Mouse (Mus musculus) splenic B cell, adult 2 months (primary cell): ENCODE data around the gene Itga9.
A peak's percentile ranks its signal among the peaks of the same experiment; 100 is the strongest.

Source experiments
- DNase-seq: peaks from one replicate; pipeline ENCODE4 v3.0.0-alpha.2; 2011; ENCODE audit warnings: low read depth, low spot score
- H3K27me3 ChIP-seq: 2 replicates; pipeline ENCODE4 v1.6.1; 2012; ENCODE audit warnings: mild to moderate bottlenecking, low read length, moderate library complexity, mixed read lengths; ENCODE audit not compliant: control insufficient read depth, poor library complexity, insufficient read depth, severe bottlenecking
- H3K36me3 ChIP-seq: 2 replicates; pipeline ENCODE4 v1.6.1; 2012; ENCODE audit warnings: mild to moderate bottlenecking, low read length, moderate library complexity, mixed read lengths; ENCODE audit not compliant: control insufficient read depth, poor library complexity, insufficient read depth, severe bottlenecking

Gene Itga9

GRCm38 (mm10) chr9:118678020-118678750, 71.7 kb downstream of the Itga9 start:
- Histone ChIP-seq H3K36me3 (no peaks in the 10 kb centered on the region), H3K27me3 (no peaks in the 10 kb centered on the region)
- DNase-seq: peak; percentile 33

GRCm38 (mm10) chr9:118678759-118679158, 72.3 kb downstream of the Itga9 start:
- Histone ChIP-seq H3K36me3 (no peaks in the 10 kb centered on the region), H3K27me3 (no peaks in the 10 kb centered on the region)
- peak; percentile 47 for DNase-seq

- H3K27me3 ChIP-seq: no peaks in the 10 kb centered on the region
- no peaks in the 10 kb centered on the region for H3K36me3 ChIP-seq
- DNase-seq: no peak
Measured at GRCm38 (mm10) chr9:118681506-118681905, 75.0 kb downstream of the Itga9 start.

DNA sequence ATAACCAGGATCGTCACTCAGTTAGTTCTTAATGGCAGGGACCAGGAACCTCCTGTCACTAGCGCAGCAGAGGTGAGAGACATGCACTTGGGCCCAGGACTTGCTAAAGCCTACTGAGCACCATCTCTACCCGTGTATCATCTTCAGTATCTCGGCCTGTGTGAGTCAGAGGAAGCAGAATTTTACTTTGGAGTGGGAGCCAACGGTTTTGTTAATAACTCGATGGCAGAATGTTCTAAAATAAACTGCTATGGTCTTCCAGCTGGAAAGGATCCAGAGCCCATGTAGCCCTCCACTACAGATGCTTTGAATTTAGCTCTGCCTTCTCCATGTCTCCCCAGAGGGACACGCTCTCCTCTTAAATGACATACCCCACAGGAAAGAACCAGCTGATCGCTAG, 75.7 kb downstream of the Itga9 start:
- no peaks in the 10 kb centered on the region for H3K27me3 ChIP-seq
- no peak for DNase-seq
- no peaks in the 10 kb centered on the region for H3K36me3 ChIP-seq

GRCm38 (mm10) chr9:118683507-118683906, 77.0 kb downstream of the Itga9 start:
- Histone ChIP-seq H3K27me3 (no peaks in the 10 kb centered on the region), H3K36me3 (no peaks in the 10 kb centered on the region)
- DNase-seq: no peak

DNA sequence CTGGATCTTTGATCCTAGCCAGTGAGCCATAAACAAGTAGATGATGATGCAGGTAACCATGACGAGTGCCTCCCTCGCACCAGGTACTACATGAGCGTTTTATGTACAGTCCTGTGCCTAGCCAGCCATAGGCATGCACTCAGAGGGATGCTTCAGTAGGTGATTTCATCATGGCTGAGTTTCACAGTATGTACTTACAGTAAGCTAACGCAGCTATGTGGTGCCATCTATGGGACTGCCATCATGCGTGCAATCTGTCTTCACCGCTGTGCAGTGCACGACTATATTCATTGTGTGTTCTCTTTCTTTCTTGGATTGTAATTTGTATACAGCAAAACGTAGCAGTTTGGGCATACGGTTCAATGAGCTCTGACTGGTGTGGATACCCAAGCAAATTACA, 77.9 kb downstream of the Itga9 start:
- Histone ChIP-seq H3K27me3 (no peaks in the 10 kb centered on the region), H3K36me3 (no peaks in the 10 kb centered on the region)
- peak; percentile 75 for DNase-seq

GRCm38 (mm10) chr9:118686166-118686961, 79.9 kb downstream of the Itga9 start:
- no peaks in the 10 kb centered on the region for H3K27me3 ChIP-seq
- no peak for DNase-seq

GRCm38 (mm10) chr9:118688248-118688647, 81.8 kb downstream of the Itga9 start:
- no peaks in the 10 kb centered on the region for H3K27me3 ChIP-seq
- H3K36me3 ChIP-seq: no peaks in the 10 kb centered on the region
- no peak for DNase-seq

More at GRCm38 (mm10) chr9:118686166-118686961, 79.9 kb downstream of the Itga9 start:
- no peaks in the 10 kb centered on the region for H3K36me3 ChIP-seq

DNA sequence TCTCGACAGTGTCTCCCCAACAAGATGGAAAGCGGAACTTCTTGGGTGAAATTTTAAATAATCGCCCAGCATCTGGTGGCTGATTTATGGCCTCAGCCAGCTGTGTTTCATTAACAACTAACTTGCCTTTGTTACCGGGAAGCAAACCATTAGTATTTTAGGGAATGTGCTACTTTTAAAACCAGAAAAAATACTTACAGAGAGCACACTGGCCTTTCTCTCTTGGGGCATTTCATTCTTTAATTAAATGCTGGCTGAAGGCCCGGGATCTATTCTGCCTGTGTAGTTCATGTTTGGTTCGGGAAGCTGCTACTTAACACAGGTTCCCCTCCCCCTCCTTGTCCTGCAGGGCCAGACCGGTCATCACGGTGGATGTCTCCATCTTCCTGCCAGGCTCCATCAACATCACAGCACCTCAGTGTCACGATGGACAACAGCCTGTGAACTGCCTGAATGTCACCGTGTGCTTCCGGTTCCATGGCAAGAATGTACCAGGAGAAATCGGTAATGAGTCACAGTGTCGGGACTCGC, 82.5 kb downstream of the Itga9 start:
- Histone ChIP-seq H3K27me3 (no peaks in the 10 kb centered on the region), H3K36me3 (no peaks in the 10 kb centered on the region)
- no peak for DNase-seq

DNA sequence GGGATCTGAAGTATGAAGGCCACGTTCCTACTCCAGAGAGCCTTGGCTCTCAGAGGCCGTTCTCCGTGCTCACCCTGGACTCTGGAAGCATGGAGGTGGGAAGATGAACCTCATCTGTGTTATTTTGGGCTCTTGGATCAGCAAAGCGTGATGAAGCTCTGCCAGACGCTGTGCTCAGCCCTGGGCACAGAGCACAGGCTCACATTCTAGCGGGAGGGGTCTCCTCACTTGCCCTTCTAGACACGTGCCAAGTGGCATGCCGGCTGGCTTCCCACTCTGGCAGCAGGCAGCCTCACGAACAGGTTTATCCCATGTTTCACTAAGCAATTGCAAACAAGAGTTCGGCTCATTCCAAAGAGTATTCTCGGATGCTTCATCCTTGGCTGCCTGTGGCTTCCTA, 86.8 kb downstream of the Itga9 start:
- Histone ChIP-seq H3K36me3 (no peaks in the 10 kb centered on the region), H3K27me3 (no peaks in the 10 kb centered on the region)
- no peak for DNase-seq

GRCm38 (mm10) chr9:118694420-118694825, 87.9 kb downstream of the Itga9 start:
- no peak for DNase-seq
- H3K27me3 ChIP-seq: no peaks in the 10 kb centered on the region
- no peaks in the 10 kb centered on the region for H3K36me3 ChIP-seq

- no peaks in the 10 kb centered on the region for H3K27me3 ChIP-seq
- DNase-seq: no peak
- no peaks in the 10 kb centered on the region for H3K36me3 ChIP-seq
Measured at GRCm38 (mm10) chr9:118698191-118698590, 91.7 kb downstream of the Itga9 start.

- DNase-seq: no peak
- Histone ChIP-seq H3K36me3 (no peaks in the 10 kb centered on the region), H3K27me3 (no peaks in the 10 kb centered on the region)
Measured at GRCm38 (mm10) chr9:118699716-118700115, 93.2 kb downstream of the Itga9 start.

DNA sequence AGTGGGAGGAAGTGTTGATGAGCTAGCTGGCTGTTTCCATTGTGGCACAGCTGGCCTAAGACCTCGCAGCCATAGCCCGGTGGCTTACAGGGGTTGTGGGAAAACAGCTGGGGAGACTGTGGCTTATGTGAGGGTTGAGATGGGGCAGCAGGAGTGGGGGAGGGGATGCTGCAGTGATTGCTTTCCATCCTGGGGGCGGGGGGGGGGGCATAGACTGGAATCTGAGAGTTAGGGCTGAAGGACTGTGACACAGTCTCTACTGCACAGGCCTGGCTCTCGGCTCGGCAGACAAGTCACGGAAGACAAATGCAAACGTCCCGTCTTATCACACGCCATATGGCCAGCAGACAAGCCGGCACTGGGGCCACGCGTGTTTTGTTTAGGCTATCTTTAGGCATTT, 94.4 kb downstream of the Itga9 start:
- no peak for DNase-seq

DNA sequence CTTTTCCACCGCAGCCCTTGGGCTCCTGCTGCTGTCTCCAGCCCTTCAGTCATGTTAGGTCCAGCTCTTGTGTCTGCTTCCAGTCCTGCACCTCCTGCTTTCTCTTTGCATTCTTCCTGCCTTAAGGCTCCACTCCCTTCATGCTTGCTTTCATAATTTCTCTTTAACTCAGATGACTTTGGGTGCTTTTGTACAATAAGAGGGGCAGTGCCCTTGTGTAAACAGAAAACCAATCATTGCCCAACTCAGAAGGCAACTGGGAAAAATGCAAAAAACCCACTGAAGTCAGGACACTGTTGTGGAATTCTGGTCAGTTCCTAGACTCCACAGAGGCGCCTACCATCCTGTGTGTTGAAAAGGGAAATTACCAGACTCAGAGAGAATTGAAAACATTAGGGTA, 95.3 kb downstream of the Itga9 start:
- DNase-seq: no peak
- Histone ChIP-seq H3K36me3 (no peaks in the 10 kb centered on the region), H3K27me3 (no peaks in the 10 kb centered on the region)

More for the DNA sequence above, 94.4 kb downstream of the Itga9 start:
- H3K36me3 ChIP-seq: no peaks in the 10 kb centered on the region
- no peaks in the 10 kb centered on the region for H3K27me3 ChIP-seq
